Mouse (Mus musculus): Measurements from ENCODE around the gene Scarb1.

- peak; percentile 33; the same call in 1 of the 2 replicates for TF ChIP-seq CTCF (IDR thresholded peaks at IDR 0.05; ENCODE audit: borderline replicate concordance, extremely low read depth, insufficient read depth, insufficient read length)
- TF ChIP-seq POLR2A (IDR thresholded peaks at IDR 0.05; ENCODE audit: borderline replicate concordance, extremely low read depth, insufficient read depth, insufficient read length, poor library complexity, severe bottlenecking) = no peak
Measured at GRCm38 (mm10) chr5:125241627-125242026, 99.3 kb downstream of the Scarb1 start.
